Mouse (Mus musculus): ENCODE results near the gene Bcam.

GRCm38 (mm10) chr7:19710650-19711049 lies 60.2 kb downstream of the Bcam start:
- no peak for TF ChIP-seq ETS1 (IDR thresholded peaks at IDR 0.05; ENCODE audit: low read depth, low read length)
- no peak for TF ChIP-seq HCFC1 (IDR thresholded peaks at IDR 0.05; ENCODE audit: low read depth, low read length)
- TF ChIP-seq CTCF (IDR thresholded peaks at IDR 0.05 in 2 of 3, conservative IDR thresholded peaks at IDR 0.05 in 1 of 3; ENCODE audit: control insufficient read depth in 1 of 3, insufficient read depth in 1 of 3, low read depth in 2 of 3, low read length in 3 of 3, poor library complexity in 1 of 3, severe bottlenecking in 1 of 3): no peak
- no peak for TF ChIP-seq EP300 (IDR thresholded peaks at IDR 0.05; ENCODE audit: low read depth in 1 of 2, low read length in 2 of 2)
- no peak for TF ChIP-seq SMC3 (IDR thresholded peaks at IDR 0.05; ENCODE audit: low read depth, low read length)
- TF ChIP-seq TBP (IDR thresholded peaks at IDR 0.05; ENCODE audit: low read depth, low read length): no peak
- no peak for TF ChIP-seq USF1 (IDR thresholded peaks at IDR 0.05; ENCODE audit: low read depth, low read length)
- TF ChIP-seq CHD2 (IDR thresholded peaks at IDR 0.05; ENCODE audit: low read length): no peak
- no peak for TF ChIP-seq POLR2A (IDR thresholded peaks at IDR 0.05; ENCODE audit: control insufficient read depth in 1 of 2, insufficient read depth in 1 of 2, low read depth in 1 of 2, low read length in 2 of 2, poor library complexity in 1 of 2)
- no peak for TF ChIP-seq MAX (IDR thresholded peaks at IDR 0.05; ENCODE audit: low read length)
- TF ChIP-seq JUND (IDR thresholded peaks at IDR 0.05; ENCODE audit: low read depth, low read length): no peak
- TF ChIP-seq ZC3H11A (IDR thresholded peaks at IDR 0.05; ENCODE audit: low read depth, low read length): no peak
